Mouse (Mus musculus) kidney, adult 8-10 months (tissue): ENCODE measurements around the gene Trp53i11.

Source experiments
- DNase-seq, 2 experiments: peaks; one replicate each; pipeline ENCODE4 v3.0.0; 2022

Gene Trp53i11

GRCm38 (mm10) chr2:93200681-93201340, 13.5 kb downstream of the Trp53i11 start:
- DNase-seq, result no peak

DNA sequence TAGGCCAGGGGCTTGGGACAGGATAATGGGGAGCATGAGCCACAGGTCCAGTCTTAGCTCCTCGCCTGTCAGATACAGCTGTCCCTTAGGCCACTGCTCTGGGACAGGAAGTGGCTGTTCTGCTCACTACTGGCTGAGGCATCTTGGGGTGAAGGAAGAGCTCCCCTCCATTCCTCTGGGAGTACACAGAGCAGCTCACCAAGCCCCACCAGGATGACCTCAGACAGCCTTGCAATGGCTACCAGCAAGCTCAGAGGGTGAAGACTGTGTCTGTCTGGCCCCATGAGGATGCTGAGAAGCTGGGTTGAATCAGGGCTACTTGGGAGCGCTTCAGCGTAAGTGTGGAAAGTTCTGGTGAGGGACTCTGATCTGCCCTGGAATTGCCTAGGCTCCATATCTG, 14.6 kb downstream of the Trp53i11 start:
- no peak for DNase-seq

DNA sequence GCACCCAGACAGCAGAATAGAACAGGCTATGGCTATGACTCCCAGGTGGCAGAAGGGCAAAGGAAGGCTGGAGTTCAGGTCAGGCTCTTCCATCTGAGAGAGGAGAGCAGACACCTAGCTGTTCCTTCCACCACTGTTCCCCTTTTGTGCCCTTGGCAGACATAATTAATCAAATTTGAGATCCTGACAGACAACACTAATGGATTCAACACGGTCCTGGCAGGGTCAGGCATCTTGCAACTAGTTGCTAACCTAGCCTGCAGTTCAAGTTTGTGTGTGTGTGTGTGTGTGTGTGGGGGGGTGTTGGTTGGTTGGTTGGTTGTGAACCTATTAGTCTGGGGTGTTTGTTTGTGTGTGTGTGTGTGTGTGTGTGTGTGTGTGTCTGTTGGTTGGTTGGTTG, 15.4 kb downstream of the Trp53i11 start:
- DNase-seq, result no peak

- DNase-seq, result peak; percentile 30 to 60
Observed at GRCm38 (mm10) chr2:93203682-93204081, 16.3 kb downstream of the Trp53i11 start.

GRCm38 (mm10) chr2:93204571-93204970, 17.2 kb downstream of the Trp53i11 start:
- DNase-seq, result no peak

DNA sequence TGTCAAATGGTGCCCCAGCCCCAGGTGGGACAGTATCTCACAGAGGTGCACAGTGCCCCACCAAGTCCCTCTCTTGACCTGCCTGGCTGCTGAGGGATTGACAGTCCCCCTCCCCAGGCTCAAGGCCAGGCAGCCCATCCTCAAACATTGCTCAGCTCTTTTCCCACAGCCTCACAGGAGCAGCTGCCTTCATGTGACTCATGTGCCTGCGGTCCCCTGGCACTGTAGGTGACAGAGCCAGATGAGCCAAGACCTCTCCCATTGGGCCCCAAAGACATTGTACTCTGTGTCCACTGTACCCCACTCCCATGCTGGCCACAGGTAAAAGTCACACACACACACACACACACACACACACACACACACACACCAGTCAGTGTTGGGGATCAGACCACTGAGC, 18.8 kb downstream of the Trp53i11 start:
- DNase-seq, result no peak

DNA sequence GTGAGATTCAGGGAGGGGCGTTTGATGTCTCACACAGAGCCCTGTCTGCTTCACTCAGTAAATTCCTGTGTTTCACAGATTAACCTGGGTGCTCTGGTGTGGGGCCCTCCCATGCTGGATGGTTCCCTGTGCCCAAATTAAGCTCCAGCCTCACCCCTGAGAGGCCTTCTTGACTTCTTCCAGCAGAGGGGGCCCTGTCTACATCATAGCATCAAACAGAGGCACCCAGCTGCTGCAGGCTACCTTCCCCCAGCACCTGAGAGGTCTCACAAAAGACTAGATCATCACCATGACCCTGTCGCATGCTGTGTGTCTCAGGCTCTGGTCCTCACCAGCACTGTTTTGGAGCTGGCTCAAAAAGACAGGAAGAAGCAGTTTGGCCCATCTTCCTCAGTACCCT, 25.0 kb downstream of the Trp53i11 start:
- DNase-seq, result no peak

DNA sequence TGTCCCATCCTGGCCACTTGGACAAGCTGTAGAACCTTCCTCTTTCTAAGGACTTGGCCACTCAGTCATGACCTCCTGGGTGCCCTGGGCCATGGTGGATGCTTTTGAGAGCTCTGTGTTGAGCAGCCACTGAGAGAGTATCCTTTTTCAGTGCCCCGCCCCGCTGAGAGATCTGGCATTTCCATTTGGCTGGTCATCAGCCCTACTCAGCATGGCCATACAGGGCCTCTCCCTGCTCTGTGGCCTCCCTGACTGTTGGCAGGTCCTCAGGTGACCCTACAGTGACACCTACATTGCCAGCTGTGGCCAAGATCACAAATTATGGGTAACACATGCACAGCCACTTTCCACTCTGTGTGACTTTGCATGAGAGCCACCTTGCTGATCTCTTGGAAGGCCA, 25.5 kb downstream of the Trp53i11 start:
- no peak for DNase-seq

- peak in 1 of 2 experiments; percentile 38 for DNase-seq
Observed at GRCm38 (mm10) chr2:93214192-93214591, 26.8 kb downstream of the Trp53i11 start.

- no peak for DNase-seq
Observed at GRCm38 (mm10) chr2:93215790-93216189, 28.4 kb downstream of the Trp53i11 start.

- peak; percentile 74 to 89 for DNase-seq
Observed at GRCm38 (mm10) chr2:93217015-93217414, 29.7 kb downstream of the Trp53i11 start.

DNA sequence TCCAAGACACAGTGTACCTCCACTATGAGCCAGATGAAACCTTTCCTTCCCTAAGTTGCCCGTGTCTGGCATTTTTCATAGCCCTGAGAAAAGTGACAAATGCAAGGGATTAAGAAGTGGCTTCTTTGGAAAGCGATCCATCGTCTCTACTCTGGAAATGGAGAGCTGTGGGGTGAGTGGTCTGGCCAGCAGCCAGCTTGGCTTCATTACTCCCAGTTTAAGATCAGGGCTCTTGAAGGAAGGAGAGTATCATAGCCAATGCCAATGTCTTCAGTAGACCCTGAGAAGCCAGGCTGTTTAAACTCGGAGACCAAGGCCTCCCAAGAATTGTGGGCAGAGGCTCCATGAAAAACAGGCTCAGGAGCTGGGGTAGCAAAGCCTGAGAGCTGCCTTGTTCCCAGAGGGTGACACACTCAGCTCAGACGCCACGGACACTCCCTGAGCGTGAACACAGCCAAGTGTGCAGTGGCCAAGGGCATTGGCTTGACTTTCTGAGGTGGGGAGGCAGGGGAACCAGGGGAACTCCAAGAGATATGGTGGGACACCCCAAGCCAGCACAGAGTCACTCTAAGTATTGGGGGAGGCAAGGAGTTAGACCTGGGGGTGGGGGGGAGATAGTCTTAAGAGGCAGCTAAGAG, 31.1 kb downstream of the Trp53i11 start:
- no peak for DNase-seq

- DNase-seq, result no peak
Observed at GRCm38 (mm10) chr2:93219576-93219975, 32.2 kb downstream of the Trp53i11 start.

- DNase-seq, result no peak
Observed at GRCm38 (mm10) chr2:93220447-93220846, 33.1 kb downstream of the Trp53i11 start.

DNA sequence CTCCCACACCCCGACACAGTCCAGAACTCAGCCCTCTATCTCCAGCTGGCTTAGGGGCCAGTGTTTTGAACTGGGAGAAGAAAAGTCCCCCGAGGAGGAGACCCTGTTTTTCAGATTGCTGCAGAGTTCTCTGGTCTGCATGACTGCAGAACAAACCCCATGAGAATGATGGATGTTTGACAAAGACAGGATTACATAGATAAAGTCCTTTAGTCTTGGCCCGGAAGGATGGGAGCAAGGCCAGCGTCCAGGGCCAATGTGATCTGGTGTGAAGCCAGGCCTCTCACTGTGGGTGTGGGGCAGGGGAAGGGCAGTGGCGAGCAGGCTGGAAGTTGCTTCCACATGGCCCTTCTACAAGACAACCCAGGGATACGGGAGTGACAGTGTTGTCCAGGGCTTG, 36.1 kb downstream of the Trp53i11 start:
- no peak for DNase-seq

- peak; percentile 66 to 88 for DNase-seq
Observed at GRCm38 (mm10) chr2:93226606-93227595, 39.6 kb downstream of the Trp53i11 start.

GRCm38 (mm10) chr2:93227713-93228479, 40.5 kb downstream of the Trp53i11 start:
- peak in 1 of 2 experiments; percentile 23 for DNase-seq

DNA sequence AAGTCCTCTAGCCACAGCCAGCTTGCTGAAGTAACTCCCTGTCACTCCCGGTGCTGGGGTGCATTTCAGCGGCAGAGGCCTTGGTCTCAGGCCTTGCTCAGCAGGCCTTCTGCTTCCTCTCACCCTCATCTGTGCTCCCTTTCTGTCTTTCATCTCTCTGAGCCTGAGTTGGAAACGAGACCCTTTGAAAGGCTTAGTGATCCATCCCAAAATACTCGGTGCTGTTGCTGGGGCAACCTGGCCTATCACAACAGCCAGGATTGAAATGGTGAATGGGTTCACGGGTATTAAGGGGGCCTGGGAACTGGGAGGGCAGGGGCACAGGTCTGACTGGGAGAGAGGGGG, 41.1 kb downstream of the Trp53i11 start:
- no peak for DNase-seq

DNA sequence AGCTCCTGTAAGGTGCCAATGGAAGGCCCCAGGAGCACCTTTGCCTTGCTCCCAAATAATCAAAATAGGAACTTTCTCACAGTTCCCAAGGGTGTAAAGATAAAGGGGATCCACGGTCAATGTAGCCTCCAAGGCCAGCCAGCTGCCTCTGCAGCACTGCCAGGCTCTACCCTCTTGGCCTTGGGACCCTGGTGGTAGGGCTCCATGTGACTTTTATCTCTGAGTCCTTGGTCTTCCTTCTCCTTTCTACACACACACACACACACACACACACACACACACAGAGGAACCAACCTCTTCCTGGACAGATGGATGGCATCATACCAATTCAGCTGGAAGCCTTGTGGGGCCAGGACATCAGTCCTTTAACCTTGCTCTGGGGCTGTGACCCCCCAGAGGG, 44.8 kb downstream of the Trp53i11 start:
- no peak for DNase-seq

- peak; percentile 68 to 75 for DNase-seq
Observed at GRCm38 (mm10) chr2:93237055-93237454, 49.7 kb downstream of the Trp53i11 start.

DNA sequence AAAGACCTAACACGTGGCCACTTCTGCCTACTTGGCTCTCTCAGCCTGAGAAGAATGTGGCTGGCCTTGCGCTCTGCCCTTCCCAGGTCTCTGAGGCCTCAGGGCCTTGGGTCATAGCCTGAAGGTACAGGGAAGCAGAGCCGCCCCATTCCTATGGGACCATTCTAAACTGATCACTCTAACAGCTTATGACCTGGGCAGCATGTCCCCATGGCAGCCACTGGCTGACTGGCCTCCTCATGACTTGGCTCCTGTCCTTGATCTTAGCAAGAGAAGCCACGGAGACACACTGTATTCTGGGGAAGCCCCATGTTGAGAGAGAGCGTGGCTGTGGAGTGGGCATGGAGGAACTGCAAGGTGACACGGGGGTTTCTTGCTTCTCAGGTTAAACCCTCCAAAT, 51.5 kb downstream of the Trp53i11 start:
- no peak for DNase-seq

GRCm38 (mm10) chr2:93242166-93242565, 54.8 kb downstream of the Trp53i11 start:
- DNase-seq, result no peak
